In genomic region chr17:50006338-50006720, GRCm38 (mm10) we compare ENCODE assay signal across 11 mouse cellular contexts.
DNase-seq lines count a peak whose midpoint lies in the region; ATAC-seq and TF ChIP-seq lines count a peak whose summit lies in the region.
"Had no signal": no experiment of that assay in that cellular context is flagged by ENCODE, and none has a peak within 500 bp of the region (broad histone marks: within the 10 kb centered on the region; RNA-seq: fewer than 3 reads in every experiment).

No protein-coding gene starts in this region.

- no peak for TF ChIP-seq CTCF in cerebellum, adult 2 months (IDR thresholded peaks at IDR 0.05; ENCODE audit: borderline replicate concordance, insufficient read depth, low read depth, low read length)

- H3K27ac ChIP-seq in cerebellum, adult 2 months (ENCODE audit: insufficient read depth, low read length) = no peak overlapping the region
- peak overlapping the region; percentile 73 for H3K27ac ChIP-seq in embryonic facial prominence, embryonic 10.5 days (replicated peaks)
- peak overlapping the region; percentile 90 for H3K27ac ChIP-seq in hindbrain, embryonic 12.5 days
- peak overlapping the region; percentile 87 for H3K27ac ChIP-seq in midbrain, embryonic 15.5 days
- no peak overlapping the region for H3K27ac ChIP-seq in liver, embryonic 12.5 days
- H3K27ac ChIP-seq: limb, embryonic 12.5 days had no signal

- no peak overlapping the region for H3K9ac ChIP-seq in hindbrain, embryonic 12.5 days
- H3K9ac ChIP-seq in midbrain, embryonic 15.5 days = no peak overlapping the region
- H3K9ac ChIP-seq in liver, embryonic 12.5 days = no peak overlapping the region
- H3K9ac ChIP-seq: limb, embryonic 12.5 days had no signal

- peak; percentile 22 for ATAC-seq in hindbrain, embryonic 12.5 days (ENCODE audit: low FRiP score)
- peak; percentile 43 for ATAC-seq in midbrain, embryonic 15.5 days (replicated peaks)
- no peak for ATAC-seq in liver, embryonic 12.5 days
- no peak for ATAC-seq in erythroblast, adult 5-6 weeks (replicated peaks; ENCODE audit: low FRiP score, poor library complexity, severe bottlenecking)
- ATAC-seq: intestine, embryonic 16.5 days had no signal

- peak; percentile 28 for DNase-seq in cerebellum, adult 9-10 months
- DNase-seq in cerebellum, adult 2 months = no peak
- no peak for DNase-seq in embryonic facial prominence, embryonic 10.5 days (ENCODE audit: low spot score)
- DNase-seq in left cerebral cortex, adult 9 months (ENCODE audit: low spot score in 2 of 2) = no peak
- DNase-seq: lung, adult 18-20 months had no signal

- peaks cover 28% of the 10 kb centered on the region for H3K4me1 ChIP-seq in cerebellum, adult 2 months (ENCODE audit: control insufficient read depth, insufficient read depth, low read length)
- H3K4me1 ChIP-seq in embryonic facial prominence, embryonic 10.5 days = peaks cover 19% of the 10 kb centered on the region
- peaks cover 30% of the 10 kb centered on the region for H3K4me1 ChIP-seq in hindbrain, embryonic 12.5 days
- H3K4me1 ChIP-seq in midbrain, embryonic 15.5 days = peaks cover 42% of the 10 kb centered on the region
- H3K4me1 ChIP-seq in liver, embryonic 12.5 days = peaks cover 44% of the 10 kb centered on the region

- H3K4me3 ChIP-seq in cerebellum, adult 2 months (replicated peaks; ENCODE audit: insufficient read depth, low read depth, low read length) = no peak overlapping the region
- H3K4me3 ChIP-seq in embryonic facial prominence, embryonic 10.5 days = no peak overlapping the region
- H3K4me3 ChIP-seq in hindbrain, embryonic 12.5 days = no peak overlapping the region
- no peak overlapping the region for H3K4me3 ChIP-seq in midbrain, embryonic 15.5 days
- no peak overlapping the region for H3K4me3 ChIP-seq in liver, embryonic 12.5 days
- H3K4me3 ChIP-seq: limb, embryonic 12.5 days had no signal

- 0 out of 2 replicates have a peak overlapping the region, but pooled peaks have one; percentile 21 for H3K4me2 ChIP-seq in hindbrain, embryonic 12.5 days (replicated peaks)
- peak overlapping the region; percentile 19 for H3K4me2 ChIP-seq in midbrain, embryonic 15.5 days
- H3K4me2 ChIP-seq in liver, embryonic 12.5 days = no peak overlapping the region

- H3K36me3 ChIP-seq in embryonic facial prominence, embryonic 10.5 days (replicated peaks) = no peaks in the 10 kb centered on the region
- no peaks in the 10 kb centered on the region for H3K36me3 ChIP-seq in hindbrain, embryonic 12.5 days
- no peaks in the 10 kb centered on the region for H3K36me3 ChIP-seq in midbrain, embryonic 15.5 days (replicated peaks)
- H3K36me3 ChIP-seq in liver, embryonic 12.5 days = no peaks in the 10 kb centered on the region
- H3K36me3 ChIP-seq: limb, embryonic 12.5 days had no signal

- H3K9me3 ChIP-seq in embryonic facial prominence, embryonic 10.5 days = no peaks in the 10 kb centered on the region
- no peaks in the 10 kb centered on the region for H3K9me3 ChIP-seq in hindbrain, embryonic 12.5 days (replicated peaks)
- no peaks in the 10 kb centered on the region for H3K9me3 ChIP-seq in midbrain, embryonic 15.5 days
- no peaks in the 10 kb centered on the region for H3K9me3 ChIP-seq in liver, embryonic 12.5 days (replicated peaks)
- H3K9me3 ChIP-seq: limb, embryonic 12.5 days had no signal

- no peak for TF ChIP-seq POLR2A in cerebellum, adult 2 months (IDR thresholded peaks at IDR 0.05; ENCODE audit: borderline replicate concordance, insufficient read depth, low read length)

- H3K27me3 ChIP-seq in cerebellum, adult 2 months (ENCODE audit: control insufficient read depth, insufficient read depth, low read length) = no peaks in the 10 kb centered on the region
- 0 out of 2 replicates have a peak, but pooled peaks cover 3% of the 10 kb centered on the region for H3K27me3 ChIP-seq in embryonic facial prominence, embryonic 10.5 days (replicated peaks; ENCODE audit: low read depth, poor library complexity, severe bottlenecking)
- H3K27me3 ChIP-seq in hindbrain, embryonic 12.5 days = no peaks in the 10 kb centered on the region
- no peaks in the 10 kb centered on the region for H3K27me3 ChIP-seq in midbrain, embryonic 15.5 days (replicated peaks)
- H3K27me3 ChIP-seq in liver, embryonic 12.5 days (replicated peaks) = no peaks in the 10 kb centered on the region
- H3K27me3 ChIP-seq: limb, embryonic 12.5 days had no signal

- 86% methylated on average over 7 of the region's 7 CpGs for WGBS in cerebellum, adult 2 months
- 33% methylated on average over 7 of the region's 7 CpGs for WGBS in embryonic facial prominence, embryonic 10.5 days
- 9% methylated on average over 7 of the region's 7 CpGs for WGBS in hindbrain, embryonic 12.5 days
- WGBS in midbrain, embryonic 15.5 days = 7% methylated on average over 7 of the region's 7 CpGs
- 67% methylated on average over 7 of the region's 7 CpGs for WGBS in liver, embryonic 12.5 days (ENCODE audit: insufficient replicate concordance)

Comparison
In these comparisons a context has a peak if more than half of its experiments do, and no peak if none do; other contexts are left out.
1. H3K27ac ChIP-seq: peak in embryonic facial prominence, embryonic 10.5 days (single experiment), hindbrain, embryonic 12.5 days (single experiment) and midbrain, embryonic 15.5 days (single experiment); none in cerebellum, adult 2 months (single experiment) and liver, embryonic 12.5 days (single experiment).
2. ATAC-seq: peak in hindbrain, embryonic 12.5 days (single experiment) and midbrain, embryonic 15.5 days (single experiment); none in liver, embryonic 12.5 days (single experiment) and erythroblast, adult 5-6 weeks (single experiment).